Mouse (Mus musculus) thymus, postnatal 0 days (tissue): Measurements from ENCODE around the gene Otud7b. TPM values are rescaled to one million over a fixed set of nuclear protein-coding genes. Genes with fewer than 3 reads are reported as not detected.

Experiments
- DNase-seq: peaks from one replicate; pipeline ENCODE4 v3.0.0-alpha.2; 2015; ENCODE audit warnings: low spot score
- polyA plus RNA-seq: library from polyadenylated mRNA; unstranded; fragments of >200 nt; fragmentation: Nextera tagmentation; extraction: Ambion mirVana; gene quantifications from 2 replicates; pipeline ENCODE4 v1.2.1, GENCODE M21; 2015

The Otud7b gene
- polyA plus RNA-seq, 1 experiment from 2014 or later, result 17.7 TPM

DNA sequence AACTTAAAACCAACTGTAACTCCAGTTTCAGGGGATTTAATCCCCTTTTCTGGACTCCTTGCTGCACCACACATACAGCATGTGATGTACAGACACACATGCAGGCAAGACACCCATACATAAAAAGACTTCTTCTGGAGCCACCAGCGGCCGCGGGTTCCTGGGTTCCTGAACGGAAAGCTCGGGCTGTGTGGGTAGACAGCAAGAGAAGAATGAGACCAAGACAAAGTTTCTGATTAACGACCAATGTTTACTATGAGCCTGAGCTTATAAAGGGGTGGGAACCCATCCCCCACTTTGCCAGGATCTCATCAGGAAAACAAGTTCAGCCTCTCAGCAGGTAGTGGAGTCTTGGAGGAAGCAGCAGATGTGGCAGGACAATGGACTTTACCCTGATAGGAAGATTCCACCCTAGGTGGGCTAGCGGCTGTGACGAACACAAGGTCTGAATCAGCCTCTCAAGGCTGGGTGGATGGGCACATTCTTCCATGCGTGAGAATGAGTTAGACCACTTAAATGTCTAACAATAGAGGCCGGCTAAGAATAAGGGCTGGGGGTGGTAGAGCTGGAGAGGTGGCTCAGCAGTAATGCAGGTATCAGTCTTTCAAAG lies 20.1 kb upstream of the Otud7b start:
- DNase-seq, result no peak

DNA sequence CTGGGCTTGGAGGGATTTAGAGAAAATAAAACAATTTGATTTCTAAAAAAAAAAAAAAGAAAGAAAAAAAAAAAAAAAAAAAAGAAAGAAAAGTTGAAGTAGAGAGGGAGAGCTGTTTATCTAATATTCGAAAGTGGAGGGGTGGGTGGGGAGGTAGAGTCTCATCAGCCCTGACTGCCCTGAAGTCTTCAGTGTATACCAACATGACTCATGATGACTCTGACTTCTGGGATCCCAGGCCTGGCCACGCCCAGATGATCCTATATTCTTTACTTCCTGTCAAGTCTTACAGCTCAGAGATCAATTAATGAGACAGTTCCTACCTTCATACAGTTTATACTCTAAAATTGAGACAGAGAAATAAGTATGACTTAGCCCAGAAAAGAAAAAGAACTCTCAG lies 17.1 kb upstream of the Otud7b start:
- no peak for DNase-seq

DNA sequence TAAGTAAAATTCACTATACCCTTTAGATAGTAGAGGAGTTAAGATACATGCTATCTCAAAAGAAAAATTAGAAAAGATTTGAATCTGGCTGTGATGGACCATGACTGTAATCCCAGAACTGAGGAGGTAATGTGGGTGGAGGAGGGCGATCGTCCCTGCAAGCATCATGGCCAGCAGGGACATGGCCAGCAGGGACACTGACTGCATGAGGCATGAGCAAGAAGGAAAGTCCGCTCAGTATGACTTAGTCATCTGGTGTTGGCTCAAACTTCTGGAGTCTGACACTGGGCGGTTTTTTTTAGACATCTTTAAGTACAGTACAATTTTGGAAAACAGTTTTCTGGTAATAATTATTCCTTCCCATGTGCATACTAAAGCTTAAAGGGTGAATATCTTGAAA lies 16.5 kb upstream of the Otud7b start:
- DNase-seq, result no peak

DNA sequence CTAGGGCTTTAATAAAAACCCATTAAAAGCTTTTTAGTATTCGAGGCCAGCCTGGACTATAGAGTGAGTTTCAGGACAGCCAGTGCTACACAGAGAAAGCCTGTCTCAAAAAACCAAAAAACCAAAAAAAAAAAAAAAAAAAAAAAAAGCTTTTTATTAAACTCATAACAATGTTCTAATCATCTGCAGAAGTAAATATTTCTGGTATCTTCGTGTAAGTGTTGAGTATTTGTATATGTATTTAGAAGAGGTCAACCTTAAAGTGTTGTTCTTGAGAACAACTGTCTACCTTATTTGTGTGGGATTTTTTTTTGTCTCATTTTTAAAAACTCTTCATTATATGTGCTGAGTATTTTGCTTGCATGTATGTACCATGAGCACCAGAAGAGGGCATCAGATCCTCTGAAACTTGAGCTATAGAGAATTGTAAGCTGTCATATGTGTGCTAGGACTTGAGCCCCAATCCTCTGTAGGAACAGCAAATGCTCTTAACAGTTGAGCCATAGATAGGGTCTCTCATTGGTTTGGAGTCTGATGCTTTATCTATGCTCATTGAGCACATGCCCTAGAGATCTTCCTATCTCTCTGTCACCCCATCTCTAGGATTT lies 14.3 kb upstream of the Otud7b start:
- peak; percentile 37 for DNase-seq

DNA sequence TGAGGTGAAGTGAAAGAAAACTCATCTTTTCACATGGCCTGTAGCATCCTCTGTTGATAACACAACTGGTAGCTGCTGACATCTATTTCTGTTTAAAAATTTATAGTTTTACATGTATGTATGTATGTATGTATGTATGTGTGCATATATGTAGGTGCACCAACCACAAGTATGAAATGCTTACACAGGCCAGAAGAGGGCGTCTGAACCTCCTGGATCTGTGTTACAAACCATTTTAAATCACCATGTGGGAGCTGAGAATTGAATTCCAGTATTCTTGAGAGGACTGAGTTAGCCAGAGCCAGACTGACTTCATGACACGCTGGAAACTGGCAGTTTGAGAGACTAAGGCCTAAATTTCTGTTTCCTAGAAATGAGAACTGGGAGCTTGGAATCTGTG lies 13.2 kb upstream of the Otud7b start:
- DNase-seq, result no peak

DNA sequence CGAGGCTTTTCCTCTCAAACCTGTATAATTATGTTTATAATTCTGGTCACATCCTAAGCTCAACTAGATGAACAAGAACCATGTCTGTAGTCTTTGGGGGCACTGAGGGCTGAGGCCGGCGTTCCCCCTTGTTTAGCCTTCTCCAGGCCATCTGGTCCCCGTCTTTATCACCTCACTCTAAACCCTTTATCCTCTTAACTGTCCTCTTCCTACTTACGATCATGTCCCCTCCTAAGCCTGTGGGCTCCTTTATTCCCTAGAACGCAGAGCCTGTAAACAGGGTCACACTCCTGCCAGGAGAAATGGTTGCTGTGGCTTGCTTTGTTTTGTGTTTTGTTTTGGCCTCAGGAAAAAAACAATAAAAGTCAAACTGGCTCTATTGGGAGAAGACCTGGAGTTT lies 12.4 kb upstream of the Otud7b start:
- DNase-seq, result no peak

DNA sequence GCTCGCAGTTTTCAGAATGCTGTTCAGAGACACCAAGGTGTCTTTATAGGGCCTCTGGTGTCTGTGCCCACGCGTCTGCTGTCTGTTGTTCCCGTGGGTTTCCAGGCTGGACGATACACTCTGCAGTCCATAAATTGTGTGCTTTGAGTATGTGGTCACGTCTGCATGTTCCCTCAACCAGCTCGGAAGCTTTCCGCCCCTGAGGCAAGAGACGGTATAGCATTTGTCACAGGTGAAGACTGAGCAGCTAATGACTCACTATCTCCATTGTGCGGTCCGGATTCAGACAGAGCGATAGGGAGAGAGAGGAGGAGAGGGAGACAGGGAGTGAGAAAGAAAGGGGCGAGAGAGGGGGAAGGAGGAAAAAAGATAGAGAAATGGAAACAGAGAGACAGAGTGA lies 10.8 kb upstream of the Otud7b start:
- DNase-seq, result no peak

DNA sequence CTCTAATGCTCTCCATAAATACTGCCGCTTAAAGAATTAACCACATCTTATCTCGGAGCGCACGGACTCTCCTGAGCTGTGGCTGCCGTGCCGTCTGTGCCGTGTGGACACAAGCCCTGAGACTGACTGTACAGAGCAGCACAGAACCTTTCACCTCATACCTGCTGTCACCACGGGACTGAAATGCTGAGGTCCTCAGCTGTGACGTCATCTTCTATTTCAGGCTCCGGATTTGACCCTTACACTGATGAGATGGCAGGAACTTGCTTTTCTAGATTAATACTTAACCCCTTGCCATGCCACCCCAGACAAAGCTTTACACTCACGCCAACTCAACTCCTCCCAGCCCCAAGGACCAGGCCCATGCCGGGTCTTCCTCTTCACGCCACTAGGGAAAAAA lies 10.1 kb upstream of the Otud7b start:
- no peak for DNase-seq

DNA sequence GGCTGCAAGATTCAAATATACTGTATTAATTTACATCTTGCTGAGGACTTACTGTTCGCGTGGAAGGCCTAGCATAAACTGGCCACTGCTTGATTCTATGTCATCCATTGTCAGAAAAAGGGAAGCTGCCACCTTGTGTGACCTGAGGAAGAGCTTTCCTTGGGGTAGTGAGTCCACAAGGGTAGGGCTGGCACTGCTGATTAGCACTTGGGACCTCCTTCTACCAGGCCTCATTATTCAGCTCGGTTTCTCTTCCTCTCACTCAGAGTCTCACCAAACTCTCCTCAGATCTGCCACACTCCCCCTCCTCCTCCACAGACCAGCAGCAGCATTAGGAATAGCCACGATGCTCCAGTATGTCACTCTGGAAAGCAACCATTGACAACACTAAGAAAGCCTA lies 6.2 kb upstream of the Otud7b start:
- DNase-seq, result no peak

DNA sequence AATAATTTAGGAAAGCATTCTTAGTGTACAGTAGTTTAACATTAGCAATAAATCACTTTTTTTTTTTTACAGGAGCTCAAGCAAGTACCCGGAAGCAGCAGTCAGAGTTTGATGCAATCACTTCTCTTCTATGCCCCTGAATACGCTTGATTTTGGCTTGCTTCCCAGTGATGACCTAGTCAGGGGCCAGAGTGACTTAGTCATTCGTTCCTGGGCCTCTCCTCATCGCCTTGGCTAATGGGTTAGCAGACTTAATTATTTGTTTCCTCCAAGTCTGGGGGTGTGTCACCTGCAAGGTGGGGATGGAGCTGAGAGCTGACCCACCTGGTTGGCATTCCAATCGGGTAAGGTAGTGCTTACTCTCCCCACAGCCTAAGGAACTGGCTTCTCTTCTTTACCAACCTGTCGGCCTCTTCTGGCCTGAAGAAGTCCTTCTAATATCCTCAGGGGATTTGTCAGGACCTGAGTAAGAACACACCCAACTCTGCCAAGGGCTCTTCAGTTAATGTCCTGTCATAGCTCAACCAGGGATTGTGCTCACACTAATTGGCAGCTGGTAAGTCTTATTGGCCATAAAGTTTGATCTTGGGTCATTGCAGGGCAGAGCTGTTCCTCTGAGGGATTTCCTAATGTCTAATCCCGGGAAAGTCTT lies 5.6 kb upstream of the Otud7b start:
- DNase-seq, result no peak

DNA sequence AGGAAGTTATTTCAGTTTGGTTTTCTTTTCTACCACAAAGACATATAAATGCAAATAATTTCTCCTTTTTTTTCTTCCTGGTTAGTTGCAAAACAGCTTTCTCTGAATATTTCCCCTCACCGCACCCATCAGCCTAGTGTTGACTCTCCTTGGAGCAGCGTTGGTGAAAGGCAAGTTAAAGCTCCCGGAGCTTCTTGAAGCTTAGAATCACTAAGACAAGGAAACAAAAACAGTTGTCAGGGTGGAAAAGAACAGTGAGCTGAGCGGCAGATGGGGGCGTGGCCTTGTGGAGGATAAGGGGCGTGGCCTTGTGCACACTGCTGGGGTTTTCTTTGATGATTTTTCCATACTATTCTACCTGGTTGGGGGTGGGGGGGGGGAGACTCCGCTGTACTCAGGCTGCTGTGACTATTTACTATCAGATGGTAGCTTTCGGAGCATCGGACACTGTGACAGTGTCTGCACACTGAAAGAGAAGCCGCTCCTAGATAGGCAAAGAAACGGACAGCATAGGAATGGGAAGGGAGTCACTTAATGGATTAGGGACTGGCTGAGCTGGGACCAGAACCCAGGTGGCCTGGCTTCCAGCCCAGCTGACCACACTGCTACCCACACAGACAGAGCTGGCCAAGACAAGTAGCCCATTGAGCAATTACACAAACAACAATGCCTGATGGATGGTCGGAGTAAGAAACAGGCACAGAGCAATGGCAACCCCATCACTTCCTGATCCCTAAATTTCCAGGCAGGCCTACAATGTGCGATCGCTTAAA lies 2.0 kb upstream of the Otud7b start:
- DNase-seq, result peak; percentile 77

DNA sequence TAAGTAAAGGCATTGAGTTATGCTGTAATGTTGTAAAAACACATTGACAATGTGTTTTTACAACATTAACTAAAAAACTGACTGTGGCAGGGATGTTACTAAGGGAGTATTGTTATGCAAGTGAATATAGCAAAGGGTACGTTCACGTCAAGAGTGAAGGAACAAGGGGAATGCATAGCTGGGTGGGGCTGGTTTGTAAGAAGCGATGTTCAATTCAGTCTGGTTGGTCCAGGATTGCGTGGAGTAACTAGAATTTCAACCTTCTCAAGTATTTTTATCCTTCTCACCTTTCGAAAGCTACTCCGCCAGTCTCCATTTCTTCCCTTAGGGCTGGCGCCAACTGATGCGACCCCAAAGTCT lies 446 bp upstream of the Otud7b start:
- DNase-seq, result no peak

DNA sequence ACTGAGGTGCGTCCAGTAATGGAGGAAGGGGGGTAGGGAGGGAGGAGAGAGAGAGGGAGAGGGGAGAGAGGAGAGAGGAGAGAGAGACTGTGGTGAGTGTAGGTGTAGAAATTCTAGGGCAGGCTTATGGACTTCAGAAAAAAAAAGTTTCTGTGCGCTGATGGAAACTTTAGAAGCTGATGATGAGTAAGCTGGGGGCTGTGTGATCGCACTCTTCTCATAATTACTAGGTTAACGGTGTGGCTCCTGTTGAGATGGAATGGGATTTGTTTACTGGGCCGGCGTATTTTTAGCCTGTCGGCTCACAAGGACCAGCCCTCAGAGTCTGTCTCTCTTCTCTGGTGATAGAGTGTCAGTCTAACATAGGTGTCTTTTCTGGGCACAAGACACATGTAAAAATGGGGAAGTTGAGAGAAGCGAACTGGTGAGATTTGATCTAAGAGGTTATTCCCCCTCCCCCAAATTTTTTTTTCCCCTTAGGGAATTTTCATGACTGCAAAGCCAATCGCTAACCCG lies 963 bp downstream of the Otud7b start:
- DNase-seq, result peak; percentile 9

DNA sequence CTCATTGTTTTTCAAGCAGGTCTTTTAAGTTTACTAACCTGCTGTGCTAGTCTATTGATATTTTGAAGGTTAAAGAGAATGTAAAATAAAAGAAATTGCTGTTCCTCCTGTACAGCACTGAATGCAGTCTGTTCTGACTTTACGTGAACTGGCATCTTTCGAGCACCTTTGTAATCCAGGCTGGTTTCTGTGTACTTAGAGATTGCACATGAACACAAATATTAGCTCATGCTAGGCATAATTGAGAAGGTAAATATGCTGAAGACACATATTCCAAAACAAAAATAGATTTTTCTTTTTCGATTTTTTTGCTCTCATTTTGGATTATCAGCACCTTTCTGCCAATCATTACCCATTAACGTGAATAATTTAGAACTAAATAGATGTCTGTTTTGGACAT lies 1.8 kb downstream of the Otud7b start:
- DNase-seq, result no peak

DNA sequence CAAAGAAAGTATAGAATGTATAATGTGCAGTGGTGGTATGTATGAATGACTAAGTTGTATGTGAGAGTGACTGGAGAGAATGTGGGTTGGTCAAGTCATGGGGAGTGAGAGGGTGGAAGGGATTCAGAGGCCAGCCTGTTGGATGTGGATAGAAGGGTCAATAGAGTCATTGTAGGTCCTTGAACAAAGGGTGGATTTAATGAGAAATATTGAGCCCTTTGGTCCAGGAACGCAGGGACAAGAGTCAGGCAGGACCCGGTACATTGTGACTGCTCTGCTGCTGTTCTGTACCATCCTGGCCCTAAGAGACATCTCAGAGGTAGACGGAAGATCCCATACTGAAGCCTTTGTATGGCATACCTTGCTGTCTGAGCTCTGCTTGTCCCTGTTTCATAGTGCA lies 4.0 kb downstream of the Otud7b start:
- DNase-seq, result no peak

DNA sequence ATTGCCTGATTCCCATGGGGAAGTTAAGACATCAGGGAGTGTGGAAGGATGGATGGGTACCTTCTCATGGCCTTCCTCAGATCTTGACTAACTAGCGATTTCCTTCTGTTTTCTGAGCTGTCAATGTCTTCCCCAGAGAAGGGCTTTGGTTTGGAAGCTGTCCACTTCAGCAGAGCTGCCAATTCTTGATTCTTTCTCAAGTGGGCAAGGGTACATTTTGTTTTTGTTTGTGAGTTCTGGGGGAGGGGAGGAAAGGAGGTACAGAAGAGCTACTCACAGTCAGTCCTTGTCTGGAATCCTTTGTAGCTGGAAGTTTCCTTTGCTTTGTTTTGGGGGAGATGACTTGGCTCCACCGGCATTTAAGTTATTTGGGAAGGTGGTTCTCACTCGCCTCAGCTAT lies 8.9 kb downstream of the Otud7b start:
- no peak for DNase-seq

DNA sequence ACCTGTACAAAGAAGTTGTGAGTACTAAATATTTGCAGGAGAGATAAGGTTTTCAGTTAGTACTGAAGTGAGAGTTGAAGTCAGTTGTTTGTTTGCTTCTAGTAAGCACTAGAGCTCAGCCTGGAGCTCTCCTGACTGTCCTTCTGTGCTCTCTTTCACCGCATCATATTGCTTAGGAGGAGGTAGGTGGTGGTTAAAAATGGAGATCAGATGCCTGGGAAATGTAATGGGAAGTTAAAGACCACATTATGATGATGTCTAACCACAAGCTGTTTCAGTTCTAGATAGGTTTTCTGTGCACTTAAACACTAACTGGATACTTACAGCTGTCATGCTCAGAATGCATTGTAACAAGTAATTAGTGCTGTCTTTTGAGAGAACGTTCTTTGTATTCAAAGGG lies 13.8 kb downstream of the Otud7b start:
- DNase-seq, result no peak

DNA sequence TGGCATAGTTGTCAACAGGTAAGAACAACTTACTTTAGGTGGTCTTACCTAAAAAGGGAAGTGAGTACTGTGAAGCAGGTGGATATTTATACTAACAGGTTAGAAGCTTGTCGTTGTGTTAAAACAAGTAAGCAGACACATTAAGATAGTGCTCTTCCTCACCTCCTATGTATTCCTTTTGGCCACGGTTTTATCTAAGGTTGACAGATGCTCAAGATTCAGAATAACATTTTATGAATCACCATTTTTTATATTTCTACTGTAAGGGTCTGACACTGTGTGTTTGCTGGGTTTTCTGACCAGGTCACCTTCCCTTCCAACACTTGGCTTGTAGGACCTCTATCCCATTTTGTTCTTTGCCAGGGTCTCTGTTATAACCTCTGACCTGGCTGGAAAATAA lies 14.4 kb downstream of the Otud7b start:
- no peak for DNase-seq

DNA sequence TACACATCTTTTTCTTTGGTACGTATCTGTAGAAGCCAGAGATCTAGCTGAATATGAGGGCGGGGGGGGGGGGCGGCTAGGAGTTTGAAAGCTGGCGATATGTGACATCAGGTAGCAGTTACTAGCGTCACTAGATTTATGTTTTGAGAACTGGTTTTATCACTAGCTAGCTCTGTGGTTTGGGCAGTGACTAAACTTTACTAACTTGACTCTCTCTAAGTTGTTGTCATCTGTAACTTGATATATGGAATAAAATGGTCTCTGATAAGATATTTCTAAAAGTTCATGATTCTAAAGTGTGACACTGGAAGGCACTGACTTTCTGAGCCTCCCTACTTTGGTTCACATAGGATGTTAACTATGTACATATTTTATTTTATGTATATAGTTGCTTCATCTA lies 19.9 kb downstream of the Otud7b start:
- DNase-seq, result no peak

DNA sequence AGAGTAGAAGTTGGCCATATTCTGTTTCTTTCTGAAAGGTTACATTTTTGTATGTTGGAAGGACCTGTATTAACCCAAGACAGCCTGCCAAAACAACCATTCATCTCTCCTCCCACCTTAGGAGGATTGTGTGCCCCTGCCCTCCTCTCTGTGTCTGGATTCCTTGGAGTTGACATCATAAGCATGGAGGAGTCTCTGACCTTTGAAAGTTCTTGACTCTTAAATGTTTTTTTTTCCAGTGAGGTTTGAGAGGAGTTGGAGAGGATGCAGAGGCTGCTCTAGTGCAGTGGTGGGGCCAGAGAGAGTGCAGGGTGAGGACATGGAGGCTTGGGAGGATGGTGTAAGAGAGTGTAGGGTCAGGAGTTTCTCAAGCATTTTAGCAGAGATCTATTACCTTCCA lies 23.8 kb downstream of the Otud7b start:
- DNase-seq, result no peak

DNA sequence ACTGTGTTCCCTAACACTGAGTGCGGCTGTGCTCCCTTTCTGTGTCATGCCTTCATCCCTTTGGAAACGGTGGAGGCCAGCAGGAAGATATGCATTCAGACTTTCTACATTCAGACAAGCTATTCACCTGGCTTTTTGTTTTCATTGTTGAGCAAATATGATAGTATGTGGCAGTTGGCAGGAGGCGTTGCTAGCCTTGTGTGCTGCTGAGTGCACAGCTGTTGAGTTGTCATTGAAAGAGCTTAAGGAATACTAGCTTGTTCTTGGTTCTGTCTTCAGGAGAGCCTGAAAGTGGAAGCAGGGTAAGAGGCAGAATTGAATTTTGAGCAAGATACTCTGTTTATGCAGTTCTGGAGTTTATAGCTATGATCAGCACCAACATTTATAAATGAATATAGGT lies 28.2 kb downstream of the Otud7b start:
- DNase-seq, result no peak

DNA sequence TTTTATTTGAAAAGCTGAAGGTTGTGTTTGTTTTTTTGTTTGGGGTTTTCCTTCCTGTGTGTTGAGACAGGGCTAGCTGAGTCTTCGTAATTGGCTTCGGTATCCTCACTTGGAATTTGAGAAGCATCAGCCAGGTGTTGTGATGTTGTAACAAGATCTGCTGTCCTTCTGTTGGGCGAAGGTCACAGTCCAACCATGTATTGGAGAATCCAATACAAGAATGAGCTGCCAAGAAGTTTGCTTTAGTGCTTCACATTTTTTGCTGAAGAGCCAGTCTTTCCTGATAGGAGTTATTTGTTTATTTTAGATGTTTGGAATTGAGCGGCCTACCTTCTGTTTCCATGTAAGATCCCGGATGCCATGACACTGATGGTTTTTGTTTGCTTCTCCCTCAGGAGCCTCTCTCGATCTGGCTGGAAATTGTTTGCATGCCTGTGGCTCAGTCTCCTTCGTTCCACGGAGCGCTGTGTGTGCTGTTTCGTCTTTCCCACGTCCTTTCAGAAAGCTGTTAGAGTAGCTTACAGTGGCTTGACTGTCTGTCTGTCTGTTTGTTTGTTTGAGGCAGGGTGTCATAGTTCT lies 29.1 kb downstream of the Otud7b start:
- DNase-seq, result no peak
